Mouse (Mus musculus) limb, embryonic 10.5 days (tissue): Measurements from ENCODE around the gene Nek1. TPM values are rescaled to one million over a fixed set of nuclear protein-coding genes. Genes with fewer than 3 reads are reported as not detected.
"Not testable (repeated sequence)": the region's sequence is repeated elsewhere in the genome, so short reads cannot be mapped to it uniquely, and the experiment has no call there.

ENCODE experiments used
- DNase-seq: peaks from one replicate; pipeline ENCODE4 v3.0.0-alpha.2; 2017; ENCODE audit warnings: low spot score
- H3K27ac ChIP-seq: fragments of 300-500 bp; sonication (generic); 2 replicates; pipeline ENCODE4 v1.5.1; 2016; ENCODE audit warnings: mild to moderate bottlenecking
- H3K27me3 ChIP-seq: fragments of 300-500 bp; sonication (generic); 2 replicates; pipeline ENCODE4 v1.6.1; 2016; ENCODE audit warnings: low read depth, mild to moderate bottlenecking; ENCODE audit not compliant: poor library complexity, severe bottlenecking
- H3K36me3 ChIP-seq: fragments of 300-500 bp; sonication (generic); 2 replicates; pipeline ENCODE4 v1.6.1; 2016; ENCODE audit warnings: mild to moderate bottlenecking, moderate library complexity
- H3K4me1 ChIP-seq: fragments of 300-500 bp; sonication (generic); 2 replicates; pipeline ENCODE4 v1.6.1; 2016
- H3K4me3 ChIP-seq: fragments of 300-500 bp; sonication (generic); 2 replicates; pipeline ENCODE4 v1.5.1; 2016; ENCODE audit warnings: mild to moderate bottlenecking, moderate library complexity
- H3K9me3 ChIP-seq: fragments of 300-500 bp; sonication (generic); replicated peaks from 2 replicates; pipeline ENCODE4 v1.6.1; 2016; ENCODE audit warnings: mild to moderate bottlenecking
- WGBS: fragments of 180-500 bp; shearing (Covaris S2); methylation state at CpG from one replicate; pipeline ENCODE4 v1.1.7; 2016; 5-methylcytosine and 5-hydroxymethylcytosine counted together
- polyA plus RNA-seq: library from polyadenylated mRNA; unstranded; fragments of >200 nt; fragmentation: Nextera tagmentation; extraction: Ambion mirVana; gene quantifications from 2 replicates; pipeline ENCODE4 v1.2.1, GENCODE M21; 2016

The Nek1 gene
- polyA plus RNA-seq, 1 experiment from 2014 or later = 18.3 TPM

DNA sequence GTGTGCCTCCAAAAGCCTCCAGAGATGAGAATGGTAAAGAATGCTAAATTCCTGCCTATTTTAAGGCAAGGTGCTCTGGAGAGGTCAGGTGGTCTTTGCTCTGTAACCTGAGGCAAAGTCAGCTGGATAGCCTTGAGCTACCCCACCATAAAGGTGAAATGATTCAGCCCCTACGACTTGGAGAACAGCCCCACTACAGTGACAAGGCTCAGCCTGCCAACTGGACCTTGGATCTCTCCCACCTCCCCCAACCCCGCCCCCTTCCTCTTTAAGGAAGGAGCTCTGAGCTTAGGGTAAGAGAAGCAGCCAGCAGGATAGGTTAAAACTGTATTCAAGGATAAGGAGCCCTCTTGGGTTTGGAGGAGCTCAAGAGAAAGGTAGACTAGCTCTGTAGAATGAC lies 23.9 kb upstream of the Nek1 start:
- Histone ChIP-seq H3K27me3 (no peaks in the 10 kb centered on the region), H3K4me3 (no peak overlapping the region), H3K4me1 (no peaks in the 10 kb centered on the region), H3K27ac (no peak overlapping the region), H3K9me3 (no peaks in the 10 kb centered on the region), H3K36me3 (no peaks in the 10 kb centered on the region)
- DNase-seq = no peak
- 30% methylated on average over 2 of the region's 2 CpGs for WGBS

DNA sequence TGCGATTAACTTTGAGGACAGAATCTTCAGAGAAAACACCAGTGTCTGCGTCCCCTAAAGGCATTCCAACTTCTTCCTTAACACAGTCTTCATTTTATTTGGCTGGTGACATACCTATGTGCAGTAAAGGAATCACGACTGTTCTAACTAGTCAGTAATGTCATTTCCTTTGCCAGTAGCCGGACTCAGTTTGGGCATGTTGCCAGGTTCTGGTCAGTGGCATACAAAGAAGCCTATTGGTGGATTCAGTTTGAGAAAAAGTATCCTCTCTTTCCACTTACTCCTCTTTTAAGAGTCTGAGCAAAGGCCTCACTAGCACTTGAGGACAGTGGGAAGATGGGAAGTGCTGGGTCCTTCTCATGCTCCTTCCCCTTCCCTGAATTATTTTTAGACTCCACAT lies 21.2 kb upstream of the Nek1 start:
- H3K4me3 ChIP-seq = no peak overlapping the region
- H3K4me1 ChIP-seq = no peaks in the 10 kb centered on the region
- no peaks in the 10 kb centered on the region for H3K27me3 ChIP-seq
- H3K36me3 ChIP-seq = no peaks in the 10 kb centered on the region
- H3K27ac ChIP-seq = no peak overlapping the region
- DNase-seq = no peak
- 88% methylated on average over 4 of the region's 4 CpGs for WGBS
- H3K9me3 ChIP-seq = no peaks in the 10 kb centered on the region

GRCm38 (mm10) chr8:60973448-60973847 lies 19.5 kb upstream of the Nek1 start:
- Histone ChIP-seq H3K4me3 (no peak overlapping the region), H3K27me3 (no peaks in the 10 kb centered on the region), H3K36me3 (no peaks in the 10 kb centered on the region), H3K27ac (no peak overlapping the region), H3K9me3 (no peaks in the 10 kb centered on the region), H3K4me1 (no peaks in the 10 kb centered on the region)
- WGBS = 90% methylated on average over 2 of the region's 2 CpGs
- no peak for DNase-seq

- no peak for DNase-seq
- Histone ChIP-seq H3K4me3 (no peak overlapping the region), H3K36me3 (no peaks in the 10 kb centered on the region), H3K4me1 (no peaks in the 10 kb centered on the region), H3K27me3 (no peaks in the 10 kb centered on the region), H3K27ac (no peak overlapping the region), H3K9me3 (no peaks in the 10 kb centered on the region)
- 86% methylated on average over 2 of the region's 2 CpGs for WGBS
Observed at GRCm38 (mm10) chr8:60974837-60975236, 18.2 kb upstream of the Nek1 start.

- H3K27ac ChIP-seq = no peak overlapping the region
- H3K36me3 ChIP-seq = no peaks in the 10 kb centered on the region
- H3K4me3 ChIP-seq = no peak overlapping the region
- peaks cover 4% of the 10 kb centered on the region; the same call in 1 of the 2 replicates for H3K4me1 ChIP-seq
- DNase-seq = no peak
- no peaks in the 10 kb centered on the region for H3K9me3 ChIP-seq
- 81% methylated on average over 9 of the region's 9 CpGs for WGBS
- no peaks in the 10 kb centered on the region for H3K27me3 ChIP-seq
Observed at GRCm38 (mm10) chr8:60976818-60977217, 16.2 kb upstream of the Nek1 start.

GRCm38 (mm10) chr8:60978496-60978895 lies 14.5 kb upstream of the Nek1 start:
- no peaks in the 10 kb centered on the region for H3K27me3 ChIP-seq
- no peak overlapping the region for H3K4me3 ChIP-seq
- H3K27ac ChIP-seq = no peak overlapping the region
- WGBS = 84% methylated on average over 5 of the region's 5 CpGs
- no peaks in the 10 kb centered on the region for H3K36me3 ChIP-seq
- no peaks in the 10 kb centered on the region for H3K9me3 ChIP-seq
- no peak for DNase-seq
- H3K4me1 ChIP-seq = peaks cover 7% of the 10 kb centered on the region; the same call in 1 of the 2 replicates

DNA sequence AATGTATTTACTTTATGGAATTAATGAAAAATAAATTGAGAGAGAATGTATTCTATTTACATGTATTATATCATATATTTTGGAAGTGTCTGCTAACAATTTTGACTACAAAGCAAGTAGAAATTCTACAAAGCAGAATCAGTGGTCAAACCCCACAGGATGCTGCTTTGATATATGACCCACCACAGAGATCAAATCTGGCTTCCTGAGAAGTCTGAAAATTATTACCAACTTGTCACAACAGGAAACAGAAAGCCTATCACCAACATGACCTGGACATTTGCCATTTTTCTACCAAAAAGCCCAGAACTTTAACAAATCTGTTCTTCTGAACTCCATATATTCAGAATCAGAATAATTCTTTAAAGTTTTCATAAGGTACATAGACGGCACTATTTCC lies 11.6 kb upstream of the Nek1 start:
- no peak overlapping the region for H3K4me3 ChIP-seq
- H3K9me3 ChIP-seq = no peaks in the 10 kb centered on the region
- H3K4me1 ChIP-seq = peaks cover 10% of the 10 kb centered on the region
- no peaks in the 10 kb centered on the region for H3K36me3 ChIP-seq
- no peak overlapping the region for H3K27ac ChIP-seq
- H3K27me3 ChIP-seq = no peaks in the 10 kb centered on the region
- WGBS = 11% methylated on average over 1 of the region's 1 CpGs
- DNase-seq = no peak

DNA sequence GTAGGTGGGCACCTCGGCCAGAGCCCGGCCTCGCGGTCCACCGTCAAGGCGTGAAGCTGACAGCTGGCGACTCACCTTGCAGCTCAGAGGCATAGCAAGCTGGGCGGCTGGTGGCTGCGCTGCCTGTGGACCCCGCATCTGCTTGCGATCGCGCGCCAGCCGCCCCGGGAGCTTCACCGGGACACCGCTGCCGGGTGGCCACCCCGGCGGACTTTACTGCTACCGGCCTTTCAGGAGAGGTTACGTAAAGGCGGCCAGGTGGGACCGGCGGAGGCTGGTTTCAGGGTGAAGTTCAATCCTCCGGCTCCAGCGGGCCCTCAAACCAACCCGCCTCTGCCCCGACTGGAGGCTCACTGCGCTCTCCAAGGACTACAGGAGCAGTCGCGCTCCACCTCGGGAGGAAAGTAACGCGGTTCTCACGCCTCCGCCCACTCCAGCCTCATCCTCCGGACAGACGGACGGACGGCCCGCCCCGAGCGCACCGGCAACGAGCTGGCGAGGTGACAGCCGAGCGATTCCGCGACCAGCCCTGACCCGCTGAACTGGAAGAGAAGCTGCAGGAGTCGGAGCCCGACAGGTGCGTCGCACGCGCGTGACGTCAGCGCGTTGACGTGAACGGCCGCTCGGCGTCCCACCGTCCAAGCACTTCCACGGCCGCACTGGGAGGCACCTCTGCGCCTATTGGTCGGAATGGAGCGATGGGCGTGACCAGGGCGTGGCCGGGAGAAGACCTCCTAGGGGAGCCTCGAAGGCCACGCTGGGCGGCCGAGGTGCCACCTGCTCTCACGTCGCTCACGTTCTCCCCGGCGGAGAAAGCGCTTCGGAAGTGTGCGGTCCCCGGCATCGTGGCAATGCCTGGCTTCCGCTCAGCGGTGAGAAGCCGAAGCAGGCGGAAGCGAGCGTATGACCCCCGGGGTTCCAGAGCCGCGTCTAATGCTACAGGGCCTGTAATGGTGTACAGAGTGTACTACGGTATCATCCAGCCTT lies 10.0 kb upstream of the Nek1 start, which contains the start of gene Clcn3:
Gene Clcn3 (minus strand): TSS at position 600 of the 987 bp plus-strand sequence.
- peaks cover 10% of the 10 kb centered on the region for H3K4me1 ChIP-seq
- H3K27ac ChIP-seq = peak within 1 kb of the TSS; percentile 75
- H3K9me3 ChIP-seq = no peaks in the 10 kb centered on the region
- no peaks in the 10 kb centered on the region for H3K27me3 ChIP-seq
- WGBS = under 1% methylated on average over 101 of the region's 101 CpGs
- H3K36me3 ChIP-seq = no peaks in the 10 kb centered on the region
- H3K4me3 ChIP-seq = peak within 1 kb of the TSS; percentile 84
- DNase-seq = peak; percentile 98

- Histone ChIP-seq H3K4me3 (peak overlapping the region; percentile 84), H3K36me3 (no peaks in the 10 kb centered on the region), H3K9me3 (no peaks in the 10 kb centered on the region), H3K27ac (peak overlapping the region; percentile 75), H3K4me1 (peaks cover 10% of the 10 kb centered on the region), H3K27me3 (no peaks in the 10 kb centered on the region)
- peak; percentile 40 for DNase-seq
- WGBS = 14% methylated on average over 9 of the region's 9 CpGs
Observed at GRCm38 (mm10) chr8:60983688-60984079, 9.3 kb upstream of the Nek1 start.

GRCm38 (mm10) chr8:60984260-60985010 lies 8.6 kb upstream of the Nek1 start:
- WGBS = 94% methylated on average over 17 of the region's 17 CpGs
- not testable (repeated sequence) for H3K9me3 ChIP-seq, DNase-seq, H3K27me3 ChIP-seq, H3K27ac ChIP-seq, H3K36me3 ChIP-seq, H3K4me3 ChIP-seq
- H3K4me1 ChIP-seq = peaks cover 10% of the 10 kb centered on the region

DNA sequence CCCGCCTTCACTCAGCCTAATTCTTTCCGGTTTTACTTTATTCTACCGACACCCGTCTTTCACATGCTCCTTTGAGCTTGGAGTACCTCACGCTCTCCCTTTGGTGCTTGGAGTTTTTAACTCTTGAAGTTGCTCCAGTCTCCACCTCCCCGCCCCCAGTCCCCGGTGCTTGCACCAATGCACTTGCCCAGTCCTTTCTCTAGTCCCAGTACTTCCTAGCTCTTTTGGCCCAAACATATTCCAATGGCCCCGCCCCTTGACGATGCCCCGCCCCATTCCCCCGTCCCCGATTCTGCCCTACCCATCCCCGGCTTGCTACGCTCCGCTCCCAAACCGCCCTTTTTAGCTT lies 460 bp upstream of the Nek1 start:
- DNase-seq = no peak
- Histone ChIP-seq H3K27me3 (no peaks in the 10 kb centered on the region), H3K4me1 (peaks cover 13% of the 10 kb centered on the region), H3K36me3 (no peaks in the 10 kb centered on the region), H3K4me3 (peak overlapping the region; percentile 82), H3K9me3 (no peaks in the 10 kb centered on the region), H3K27ac (peak overlapping the region; percentile 90)
- WGBS = under 1% methylated on average over 16 of the region's 16 CpGs

DNA sequence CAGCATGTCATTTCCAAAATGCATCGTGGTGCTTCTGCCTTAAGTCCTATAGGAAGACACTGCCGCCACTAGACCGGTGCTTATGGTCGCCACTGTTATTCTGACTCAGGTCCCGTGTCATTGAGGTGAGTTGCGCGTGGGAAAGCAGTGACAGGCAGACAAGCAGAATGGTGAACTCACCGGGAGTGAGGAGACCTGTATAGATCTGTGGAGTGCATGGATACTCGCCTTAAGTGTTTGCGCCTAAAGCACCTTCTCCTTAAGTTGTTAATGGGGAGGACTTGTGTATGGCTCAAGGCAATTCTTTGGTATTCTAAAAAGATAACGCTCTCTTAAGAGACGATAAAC lies 618 bp downstream of the Nek1 start:
- 8% methylated on average over 12 of the region's 12 CpGs for WGBS
- Histone ChIP-seq H3K27ac (peak overlapping the region; percentile 90), H3K4me1 (peaks cover 13% of the 10 kb centered on the region), H3K36me3 (0 out of 2 replicates have a peak, but pooled peaks cover 7% of the 10 kb centered on the region), H3K4me3 (peak overlapping the region; percentile 82), H3K9me3 (no peaks in the 10 kb centered on the region), H3K27me3 (no peaks in the 10 kb centered on the region)
- DNase-seq = no peak

GRCm38 (mm10) chr8:60996468-60996867 lies 3.5 kb downstream of the Nek1 start:
- no peaks in the 10 kb centered on the region for H3K27me3 ChIP-seq
- no peaks in the 10 kb centered on the region for H3K9me3 ChIP-seq
- no peak overlapping the region for H3K4me3 ChIP-seq
- WGBS = 99% methylated on average over 3 of the region's 3 CpGs
- H3K27ac ChIP-seq = no peak overlapping the region
- peaks cover 13% of the 10 kb centered on the region for H3K4me1 ChIP-seq
- no peak for DNase-seq
- H3K36me3 ChIP-seq = 0 out of 2 replicates have a peak, but pooled peaks cover 9% of the 10 kb centered on the region
